Mouse (Mus musculus): ENCODE measurements around the gene Itgb2. TPM values are rescaled to one million over a fixed set of nuclear protein-coding genes. Genes with fewer than 3 reads are reported as not detected.
A peak's percentile ranks its signal among the peaks of the same experiment; 100 is the strongest.

Gene Itgb2
- polyA plus RNA-seq, 1 experiment = 334 TPM

DNA sequence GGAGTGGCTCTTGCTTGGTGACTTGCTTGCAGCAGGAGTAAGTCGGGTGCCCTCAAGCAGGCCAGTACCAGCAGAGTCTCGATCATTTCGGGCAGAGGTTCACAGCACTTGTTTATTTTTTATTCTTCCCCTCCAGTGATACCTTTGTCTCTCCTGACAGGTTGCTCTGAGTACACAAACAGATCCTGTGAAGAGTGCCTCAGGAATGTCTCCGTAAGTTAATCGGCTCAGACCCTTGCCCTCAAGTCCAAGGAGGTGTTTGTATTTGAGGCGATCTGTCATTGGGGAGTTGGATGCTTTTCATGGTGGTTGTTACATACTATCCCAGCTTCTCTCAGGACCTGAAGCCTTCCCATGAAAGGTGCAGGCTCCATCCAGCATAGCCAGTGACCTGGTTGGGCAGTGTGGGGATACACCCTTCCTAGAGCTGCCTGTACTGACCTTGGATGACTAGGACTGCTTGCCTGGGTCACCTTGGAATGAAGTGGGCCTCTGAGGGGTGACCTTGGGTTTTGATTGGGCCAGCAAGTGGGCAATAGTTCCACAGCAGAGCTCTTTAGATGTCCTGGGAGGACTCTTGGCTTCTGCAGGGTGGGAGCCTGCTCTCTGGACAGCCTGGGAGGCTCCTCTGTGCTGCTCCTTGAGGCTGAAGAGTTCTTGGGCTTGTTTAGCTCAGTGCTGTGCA is 57.2 kb downstream of the Itgb2 start:
- no peak for DNase-seq
- TF ChIP-seq CTCF (IDR thresholded peaks at IDR 0.05; ENCODE audit: borderline replicate concordance, control insufficient read depth, extremely low read depth, insufficient read depth, low read length, poor library complexity) (no peak), POLR2A (IDR thresholded peaks at IDR 0.05; ENCODE audit: control insufficient read depth, extremely low read depth, insufficient read depth, low read length, poor library complexity) (no peak)

DNA sequence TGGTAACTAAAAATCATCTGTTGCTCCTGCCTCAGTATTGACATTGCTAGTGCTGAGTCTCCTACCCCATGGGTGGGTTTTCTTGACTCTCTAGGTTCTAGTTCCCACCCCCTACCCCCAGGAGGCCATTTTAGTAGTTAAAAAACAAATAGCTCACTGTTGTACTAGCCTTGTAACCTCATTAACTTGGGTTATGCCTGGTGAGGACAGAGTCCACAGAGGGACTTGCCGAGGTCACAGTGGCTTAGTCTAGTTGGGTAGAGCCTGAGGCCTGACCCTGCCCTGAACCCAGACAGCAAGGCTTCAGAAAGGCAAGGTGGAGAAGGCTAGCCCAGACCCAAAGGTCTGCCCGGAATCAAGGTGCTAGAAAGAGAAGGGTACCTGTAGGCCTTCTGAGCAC is 58.0 kb downstream of the Itgb2 start:
- H3K27ac ChIP-seq (ENCODE audit: control insufficient read depth, insufficient read depth, low read length) = no peak overlapping the region
- 100% methylated on average over 2 of the region's 2 CpGs for WGBS
- H3K36me3 ChIP-seq (ENCODE audit: control insufficient read depth, insufficient read depth, low read length) = peaks cover 2% of the 10 kb centered on the region; the same call in 1 of the 2 replicates
- no peak for TF ChIP-seq POLR2A (IDR thresholded peaks at IDR 0.05; ENCODE audit: control insufficient read depth, extremely low read depth, insufficient read depth, low read length, poor library complexity)
- no peak for TF ChIP-seq CTCF (IDR thresholded peaks at IDR 0.05; ENCODE audit: borderline replicate concordance, control insufficient read depth, extremely low read depth, insufficient read depth, low read length, poor library complexity)
- H3K27me3 ChIP-seq (ENCODE audit: control insufficient read depth, insufficient read depth, low read length) = no peaks in the 10 kb centered on the region
- no peak overlapping the region for H3K4me3 ChIP-seq (ENCODE audit: control insufficient read depth, insufficient read depth, low read length)
- DNase-seq = no peak
- H3K4me1 ChIP-seq (replicated peaks; ENCODE audit: control insufficient read depth, insufficient read depth, low read length) = peaks cover 11% of the 10 kb centered on the region

More for the DNA sequence above, 57.2 kb downstream of the Itgb2 start:
- H3K27me3 ChIP-seq (ENCODE audit: control insufficient read depth, insufficient read depth, low read length) = no peaks in the 10 kb centered on the region
- peaks cover 19% of the 10 kb centered on the region for H3K4me1 ChIP-seq (replicated peaks; ENCODE audit: control insufficient read depth, insufficient read depth, low read length)
- H3K4me3 ChIP-seq (ENCODE audit: control insufficient read depth, insufficient read depth, low read length) = no peak overlapping the region
- WGBS = 97% methylated on average over 6 of the region's 6 CpGs
- H3K36me3 ChIP-seq (ENCODE audit: control insufficient read depth, insufficient read depth, low read length) = no peaks in the 10 kb centered on the region; the same call in 1 of the 2 replicates
- no peak overlapping the region for H3K27ac ChIP-seq (ENCODE audit: control insufficient read depth, insufficient read depth, low read length)

DNA sequence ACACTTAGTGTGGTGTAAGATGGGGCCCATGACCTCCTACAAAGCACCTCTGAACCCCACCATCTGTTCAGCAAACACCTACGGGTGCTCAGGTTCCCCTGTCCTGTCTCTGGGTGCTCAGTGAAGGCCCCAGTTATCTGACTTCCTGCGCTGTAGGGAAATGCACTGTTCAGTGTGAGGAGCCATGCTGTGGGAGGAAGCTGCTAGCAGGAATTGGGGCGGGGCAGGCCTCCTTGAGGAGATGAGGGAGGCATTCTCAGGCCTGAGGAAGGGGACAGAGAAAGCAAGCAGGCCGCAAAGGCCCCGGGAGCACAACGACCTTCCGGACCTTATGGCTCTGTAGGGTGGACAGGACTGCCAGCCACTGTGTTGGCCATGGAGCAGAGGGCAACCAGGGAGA is 59.1 kb downstream of the Itgb2 start:
- Histone ChIP-seq H3K4me1 (replicated peaks; ENCODE audit: control insufficient read depth, insufficient read depth, low read length) (peaks cover 5% of the 10 kb centered on the region), H3K27me3 (ENCODE audit: control insufficient read depth, insufficient read depth, low read length) (no peaks in the 10 kb centered on the region), H3K27ac (ENCODE audit: control insufficient read depth, insufficient read depth, low read length) (no peak overlapping the region; the same call in 1 of the 2 replicates), H3K36me3 (ENCODE audit: control insufficient read depth, insufficient read depth, low read length) (peaks cover 13% of the 10 kb centered on the region), H3K4me3 (ENCODE audit: control insufficient read depth, insufficient read depth, low read length) (no peak overlapping the region)
- WGBS = 62% methylated on average over 7 of the region's 7 CpGs
- DNase-seq = no peak
- TF ChIP-seq CTCF (IDR thresholded peaks at IDR 0.05; ENCODE audit: borderline replicate concordance, control insufficient read depth, extremely low read depth, insufficient read depth, low read length, poor library complexity) = no peak
- no peak for TF ChIP-seq POLR2A (IDR thresholded peaks at IDR 0.05; ENCODE audit: control insufficient read depth, extremely low read depth, insufficient read depth, low read length, poor library complexity)

DNA sequence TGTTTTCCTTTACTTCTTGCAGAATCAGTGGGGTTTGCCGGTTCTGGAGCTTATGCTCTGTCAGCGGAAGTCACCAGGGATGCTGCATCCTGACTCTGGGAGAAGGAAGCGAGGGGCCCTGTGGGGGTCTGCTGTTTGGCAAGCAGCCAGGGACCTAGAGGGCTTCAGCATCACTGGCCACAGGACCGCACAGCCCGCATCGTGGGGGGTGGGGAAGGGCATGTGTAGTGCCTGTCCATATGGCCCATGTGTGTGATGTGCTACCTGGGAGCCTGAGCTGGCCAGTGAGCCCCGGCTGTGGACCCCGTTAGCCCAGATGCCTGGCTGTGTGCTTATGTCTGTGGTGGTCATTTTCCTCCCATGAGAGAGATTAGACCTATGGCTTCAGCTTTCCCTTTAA is 59.7 kb downstream of the Itgb2 start:
- H3K27ac ChIP-seq (ENCODE audit: control insufficient read depth, insufficient read depth, low read length) = no peak overlapping the region
- WGBS = 94% methylated on average over 8 of the region's 8 CpGs
- TF ChIP-seq POLR2A (IDR thresholded peaks at IDR 0.05; ENCODE audit: control insufficient read depth, extremely low read depth, insufficient read depth, low read length, poor library complexity) (no peak), CTCF (IDR thresholded peaks at IDR 0.05; ENCODE audit: borderline replicate concordance, control insufficient read depth, extremely low read depth, insufficient read depth, low read length, poor library complexity) (no peak)

DNA sequence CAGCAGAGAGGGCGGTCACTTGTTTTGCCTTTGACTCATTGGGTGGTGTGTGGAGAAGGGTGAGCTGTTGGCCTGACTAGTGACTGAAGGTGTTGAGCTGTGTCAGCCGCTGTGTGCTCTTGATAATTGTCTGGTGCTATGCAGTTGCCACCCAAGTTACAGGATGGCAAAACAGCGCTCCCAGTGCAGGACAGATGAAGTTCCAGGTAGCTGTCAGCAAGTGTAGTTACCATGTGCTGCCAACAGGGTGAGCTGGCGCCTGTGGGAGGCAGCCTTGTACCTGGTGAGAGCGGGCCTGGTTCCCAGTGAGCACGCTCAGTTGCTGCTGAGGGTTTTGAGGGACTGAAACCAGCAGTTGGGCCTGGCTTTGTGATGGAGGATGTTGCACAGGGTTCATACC is 60.8 kb downstream of the Itgb2 start:
- no peaks in the 10 kb centered on the region for H3K27me3 ChIP-seq (ENCODE audit: control insufficient read depth, insufficient read depth, low read length)
- 51% methylated on average over 6 of the region's 6 CpGs for WGBS
- peaks cover 4% of the 10 kb centered on the region; the same call in 1 of the 2 replicates for H3K4me1 ChIP-seq (replicated peaks; ENCODE audit: control insufficient read depth, insufficient read depth, low read length)
- H3K27ac ChIP-seq (ENCODE audit: control insufficient read depth, insufficient read depth, low read length) = no peak overlapping the region
- TF ChIP-seq POLR2A (IDR thresholded peaks at IDR 0.05; ENCODE audit: control insufficient read depth, extremely low read depth, insufficient read depth, low read length, poor library complexity) (0 out of 2 replicates have a peak, but pooled peaks have one; percentile 14), CTCF (IDR thresholded peaks at IDR 0.05; ENCODE audit: borderline replicate concordance, control insufficient read depth, extremely low read depth, insufficient read depth, low read length, poor library complexity) (peak; percentile 85)
- DNase-seq = peak; percentile 76
- H3K36me3 ChIP-seq (ENCODE audit: control insufficient read depth, insufficient read depth, low read length) = peaks cover 27% of the 10 kb centered on the region
- no peak overlapping the region for H3K4me3 ChIP-seq (ENCODE audit: control insufficient read depth, insufficient read depth, low read length)

More for the DNA sequence above, 59.7 kb downstream of the Itgb2 start:
- H3K36me3 ChIP-seq (ENCODE audit: control insufficient read depth, insufficient read depth, low read length) = peaks cover 20% of the 10 kb centered on the region
- no peak overlapping the region for H3K4me3 ChIP-seq (ENCODE audit: control insufficient read depth, insufficient read depth, low read length)
- no peak for DNase-seq
- H3K4me1 ChIP-seq (replicated peaks; ENCODE audit: control insufficient read depth, insufficient read depth, low read length) = peaks cover 4% of the 10 kb centered on the region; the same call in 1 of the 2 replicates
- no peaks in the 10 kb centered on the region for H3K27me3 ChIP-seq (ENCODE audit: control insufficient read depth, insufficient read depth, low read length)

DNA sequence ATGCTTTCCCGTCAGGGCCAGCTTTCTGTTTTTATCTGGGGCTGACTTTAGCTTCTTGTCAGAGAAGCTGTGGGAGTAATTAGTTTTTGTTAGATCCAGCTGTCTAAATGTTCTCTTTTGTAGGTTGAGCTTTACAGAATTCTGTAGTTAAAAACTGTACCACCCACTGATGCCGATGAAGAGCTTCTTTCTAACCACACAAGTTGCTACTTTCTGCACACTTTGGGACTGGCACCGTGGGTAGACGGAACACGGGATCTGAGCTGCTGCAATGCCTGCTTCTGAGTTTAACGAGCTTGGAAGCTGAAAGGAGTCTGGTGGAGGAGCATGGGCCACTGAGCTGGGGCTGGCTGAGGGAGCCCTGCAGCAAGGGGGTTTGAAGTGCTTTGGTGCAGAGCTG is 61.5 kb downstream of the Itgb2 start:
- Histone ChIP-seq H3K4me3 (ENCODE audit: control insufficient read depth, insufficient read depth, low read length) (no peak overlapping the region), H3K27me3 (ENCODE audit: control insufficient read depth, insufficient read depth, low read length) (no peaks in the 10 kb centered on the region), H3K4me1 (replicated peaks; ENCODE audit: control insufficient read depth, insufficient read depth, low read length) (peaks cover 4% of the 10 kb centered on the region; the same call in 1 of the 2 replicates), H3K27ac (ENCODE audit: control insufficient read depth, insufficient read depth, low read length) (no peak overlapping the region), H3K36me3 (ENCODE audit: control insufficient read depth, insufficient read depth, low read length) (peaks cover 27% of the 10 kb centered on the region)
- TF ChIP-seq POLR2A (IDR thresholded peaks at IDR 0.05; ENCODE audit: control insufficient read depth, extremely low read depth, insufficient read depth, low read length, poor library complexity) = no peak
- TF ChIP-seq CTCF (IDR thresholded peaks at IDR 0.05; ENCODE audit: borderline replicate concordance, control insufficient read depth, extremely low read depth, insufficient read depth, low read length, poor library complexity) = no peak
- WGBS = 96% methylated on average over 6 of the region's 6 CpGs
- DNase-seq = no peak

All from thymus, adult 2 months (tissue).